Mouse (Mus musculus) C2C12 (cell line): ENCODE measurements around the gene 1700021F05Rik.

ENCODE experiments used
- CEBPB ChIP-seq: IDR thresholded peaks from one replicate; pipeline ENCODE4 v1.6.1; 2011; ENCODE audit warnings: low read depth, mild to moderate bottlenecking, control low read depth, moderate library complexity
- CTCF ChIP-seq: IDR thresholded peaks from one replicate; pipeline ENCODE4 v1.5.1; 2011; ENCODE audit not compliant: control insufficient read depth, insufficient read depth, insufficient read length
- MAX ChIP-seq: IDR thresholded peaks from one replicate; pipeline ENCODE4 v1.6.1; 2011; ENCODE audit warnings: mild to moderate bottlenecking, control low read depth
- MYOD1 ChIP-seq: IDR thresholded peaks from one replicate; pipeline ENCODE4 v1.6.1; 2011; ENCODE audit warnings: low read depth; ENCODE audit not compliant: control insufficient read depth, insufficient read length
- MYOG ChIP-seq: IDR thresholded peaks from one replicate; pipeline ENCODE4 v1.6.1; 2011; ENCODE audit not compliant: control insufficient read depth, insufficient read length; ENCODE audit errors: extremely low read depth

GRCm38 (mm10) chr10:43559313-43559712, 18.5 kb upstream of the 1700021F05Rik start:
- TF ChIP-seq MYOG (no peak), CTCF (no peak), MAX (no peak), MYOD1 (no peak), CEBPB (no peak)
